Mouse (Mus musculus) olfactory bulb, adult 2 months (tissue): ENCODE measurements at regions not wholly inside any gene's neighbourhood (a gene's known extent, or its start where the extent isn't known, plus 50 kb on each side); places are given as distances from the start of the nearest gene placed in this dataset.

Experiments used
- H3K27ac ChIP-seq: fragments of 200-500 bp; 2 replicates; pipeline ENCODE4 v1.5.1; 2012; ENCODE audit warnings: low read depth, low read length; ENCODE audit not compliant: insufficient read depth
- H3K4me1 ChIP-seq: fragments of 200-500 bp; 2 replicates; pipeline ENCODE4 v1.6.1; 2012; ENCODE audit warnings: low read length; ENCODE audit not compliant: control insufficient read depth, insufficient read depth
- H3K4me3 ChIP-seq: fragments of 200-500 bp; 2 replicates; pipeline ENCODE4 v1.5.1; 2012; ENCODE audit warnings: mild to moderate bottlenecking, low read depth, low read length, moderate library complexity; ENCODE audit not compliant: insufficient read depth
- CTCF ChIP-seq: fragments of 200-500 bp; IDR thresholded peaks from 2 replicates; pipeline ENCODE4 v1.5.1; 2012; ENCODE audit warnings: low read depth, mild to moderate bottlenecking, low read length, moderate library complexity; ENCODE audit not compliant: insufficient read depth
- POLR2A ChIP-seq: fragments of 200-500 bp; IDR thresholded peaks from 2 replicates; pipeline ENCODE4 v1.6.1; 2012; ENCODE audit warnings: mild to moderate bottlenecking, low read depth, low read length, moderate library complexity; ENCODE audit not compliant: insufficient read depth
- WGBS: fragments of 180-500 bp; shearing (Covaris S2); methylation state at CpG from one replicate; pipeline ENCODE4 v1.1.7; 2018; 5-methylcytosine and 5-hydroxymethylcytosine counted together

DNA sequence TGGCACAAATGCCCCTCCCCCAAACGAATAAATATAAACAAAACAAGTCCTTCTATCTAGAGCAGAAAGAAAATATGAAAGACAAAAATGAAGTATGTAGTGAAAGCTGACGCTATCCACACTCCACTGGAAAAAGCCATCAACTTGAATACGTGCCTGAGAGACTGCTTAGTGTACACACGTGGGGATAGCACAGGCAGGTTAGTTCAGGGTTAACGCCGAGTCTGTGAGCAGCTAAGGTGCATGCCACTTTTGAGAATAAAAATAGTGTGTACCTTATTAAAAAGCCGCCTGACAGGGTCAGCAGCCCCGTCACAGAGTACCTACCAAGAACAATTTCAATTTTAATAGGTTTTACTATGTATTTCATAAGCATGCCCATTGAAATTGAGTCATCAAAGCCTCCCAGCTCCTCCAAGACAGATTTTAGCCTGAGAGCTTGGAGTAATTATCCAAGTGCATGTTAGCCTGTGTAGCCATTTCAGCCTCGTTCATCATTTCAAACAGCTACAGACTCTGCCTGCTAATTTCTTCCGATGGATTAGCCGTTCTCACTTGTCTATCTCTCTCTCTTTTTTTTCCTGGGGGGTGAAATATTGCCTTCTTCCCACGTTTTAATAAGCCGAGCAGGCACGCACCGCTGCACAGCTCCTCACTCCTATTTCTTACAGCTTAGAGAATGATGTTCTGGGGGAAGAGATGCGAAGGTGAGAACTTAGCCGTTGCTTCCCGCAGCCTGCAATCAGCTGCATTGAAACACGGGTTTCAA, 59.2 kb upstream of the Rrp15 start:
- Histone ChIP-seq H3K27ac (no peak overlapping the region), H3K4me3 (no peak overlapping the region), H3K4me1 (no peaks in the 10 kb centered on the region)
- TF ChIP-seq CTCF (no peak), POLR2A (no peak)
- 60% methylated on average over 19 of the region's 19 CpGs for WGBS

DNA sequence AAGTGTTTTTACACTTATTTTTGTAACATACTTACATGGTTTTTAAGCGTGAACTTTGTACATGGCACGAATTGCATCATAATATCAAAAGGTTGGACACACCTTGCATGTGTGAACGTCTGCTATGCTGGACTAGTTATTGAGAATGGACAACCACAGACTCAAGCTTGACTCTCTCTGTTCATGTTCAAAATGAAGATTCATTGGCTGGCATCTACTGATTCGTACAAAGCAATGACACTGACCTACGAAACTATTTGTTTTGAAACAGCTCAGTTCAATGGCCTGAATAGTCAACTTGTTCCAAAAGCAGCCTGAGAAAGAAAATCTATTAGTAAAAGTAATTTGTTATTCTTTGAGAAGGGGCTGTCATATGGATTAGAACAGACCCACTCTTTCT, 55.3 kb upstream of the Rrp15 start:
- WGBS: 92% methylated on average over 5 of the region's 5 CpGs
- H3K4me1 ChIP-seq: no peaks in the 10 kb centered on the region
- no peak overlapping the region for H3K4me3 ChIP-seq
- TF ChIP-seq CTCF: no peak
- TF ChIP-seq POLR2A: no peak
- H3K27ac ChIP-seq: no peak overlapping the region
